In the genomic region with DNA sequence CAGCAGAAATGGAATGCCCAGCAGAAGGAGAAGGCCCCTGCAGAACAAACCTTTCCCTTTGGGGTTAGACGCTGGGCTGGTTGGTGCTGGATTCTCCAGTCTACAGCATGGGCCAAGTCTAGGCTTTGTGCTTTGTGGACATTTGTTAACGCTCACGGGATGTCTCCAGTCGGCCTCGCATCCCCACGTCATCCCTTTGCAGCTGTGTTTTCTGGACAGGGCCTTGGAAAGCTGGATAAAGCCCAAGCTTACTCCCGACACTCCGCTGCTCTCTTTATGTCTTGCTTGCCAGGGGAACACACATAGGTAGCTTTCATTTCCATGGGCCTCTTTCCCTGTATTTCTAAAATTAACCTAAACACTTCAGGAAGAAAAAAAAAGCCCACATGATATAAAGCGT, we compare ENCODE assay signal across 13 mouse cellular contexts. TPM values are rescaled to one million over a fixed set of nuclear protein-coding genes. Genes with fewer than 3 reads are reported as not detected.
DNase-seq lines count a peak whose midpoint lies in the region; ATAC-seq and TF ChIP-seq lines count a peak whose summit lies in the region.
"Had no signal": no experiment of that assay in that cellular context is flagged by ENCODE, and none has a peak within 500 bp of the region (broad histone marks: within the 10 kb centered on the region; RNA-seq: fewer than 3 reads in every experiment).

No protein-coding gene starts in this region.

- no peaks in the 10 kb centered on the region for H3K9me3 ChIP-seq in kidney, embryonic 16.5 days (ENCODE audit: low read length)
- no peaks in the 10 kb centered on the region for H3K9me3 ChIP-seq in lung, postnatal 0 days (ENCODE audit: low read length)
- H3K9me3 ChIP-seq in forebrain, embryonic 12.5 days: no peaks in the 10 kb centered on the region
- H3K9me3 ChIP-seq: embryonic facial prominence, embryonic 13.5 days had no signal

- H3K9ac ChIP-seq in kidney, embryonic 16.5 days (replicated peaks; ENCODE audit: low read length): no peak overlapping the region
- no peak overlapping the region for H3K9ac ChIP-seq in lung, postnatal 0 days (replicated peaks; ENCODE audit: low read depth)
- H3K9ac ChIP-seq in forebrain, embryonic 12.5 days: no peak overlapping the region
- H3K9ac ChIP-seq: embryonic facial prominence, embryonic 13.5 days had no signal

- no peaks in the 10 kb centered on the region for H3K4me1 ChIP-seq in kidney, embryonic 16.5 days (ENCODE audit: insufficient read depth, low read length)
- no peaks in the 10 kb centered on the region for H3K4me1 ChIP-seq in lung, postnatal 0 days (ENCODE audit: insufficient read depth, low read depth, low read length)
- no peaks in the 10 kb centered on the region for H3K4me1 ChIP-seq in forebrain, embryonic 12.5 days
- H3K4me1 ChIP-seq: embryonic facial prominence, embryonic 13.5 days had no signal

- no peak for ATAC-seq in kidney, embryonic 16.5 days (ENCODE audit: low FRiP score, low TSS enrichment)
- ATAC-seq in lung, postnatal 0 days: peak; percentile 71
- ATAC-seq in forebrain, embryonic 12.5 days (ENCODE audit: low FRiP score): no peak
- ATAC-seq: inflammation-experienced regulatory T-cells, adult 6 months had no signal

- WGBS in kidney, embryonic 16.5 days: 76% methylated on average over 9 of the region's 9 CpGs
- WGBS in lung, postnatal 0 days: 64% methylated on average over 9 of the region's 9 CpGs
- WGBS in forebrain, embryonic 12.5 days: 88% methylated on average over 9 of the region's 9 CpGs

- H3K27ac ChIP-seq in kidney, embryonic 16.5 days (ENCODE audit: low read length): no peak overlapping the region
- H3K27ac ChIP-seq in gastrocnemius, adult 2 months: no peak overlapping the region
- H3K27ac ChIP-seq in lung, postnatal 0 days (ENCODE audit: low read length): no peak overlapping the region
- H3K27ac ChIP-seq in forebrain, embryonic 12.5 days: no peak overlapping the region
- H3K27ac ChIP-seq: embryonic facial prominence, embryonic 13.5 days; macrophage had no signal

- no peak overlapping the region for H3K4me2 ChIP-seq in kidney, embryonic 16.5 days (replicated peaks; ENCODE audit: low read depth, low read length)
- no peak overlapping the region for H3K4me2 ChIP-seq in lung, postnatal 0 days (replicated peaks; ENCODE audit: low read depth, low read length)
- H3K4me2 ChIP-seq in forebrain, embryonic 12.5 days: no peak overlapping the region
- H3K4me2 ChIP-seq: embryonic facial prominence, embryonic 13.5 days had no signal

- peak; percentile 57 to 61 for DNase-seq in kidney, postnatal 4 days
- peak; percentile 61 for DNase-seq in gastrocnemius, adult 2 months
- peak; percentile 61 for DNase-seq in heart, adult 8-10 months (ENCODE audit: low spot score)
- peak; percentile 79 for DNase-seq in lung, postnatal 0 days (ENCODE audit: low spot score)
- DNase-seq in right cerebral cortex, postnatal 14 days: no peak
- no peak for DNase-seq in B cell, adult 2 months
- DNase-seq: retina, postnatal 1 day; thymus, postnatal 14 days had no signal

- intact Hi-C loops in gastrocnemius, adult 2 months (cut with DNase I): no loop called here

- H3K27me3 ChIP-seq in kidney, embryonic 16.5 days (ENCODE audit: insufficient read depth, low read length): no peaks in the 10 kb centered on the region
- H3K27me3 ChIP-seq in lung, postnatal 0 days (replicated peaks; ENCODE audit: insufficient read depth, low read length): no peaks in the 10 kb centered on the region
- no peaks in the 10 kb centered on the region for H3K27me3 ChIP-seq in forebrain, embryonic 12.5 days
- H3K27me3 ChIP-seq: embryonic facial prominence, embryonic 13.5 days had no signal

- no peak for TF ChIP-seq EP300 in lung, postnatal 0 days (IDR thresholded peaks at IDR 0.05)

- no peak overlapping the region for H3K4me3 ChIP-seq in kidney, embryonic 16.5 days (ENCODE audit: low read length)
- no peak overlapping the region for H3K4me3 ChIP-seq in gastrocnemius, adult 2 months
- no peak overlapping the region for H3K4me3 ChIP-seq in lung, postnatal 0 days (ENCODE audit: low read depth, low read length)
- no peak overlapping the region for H3K4me3 ChIP-seq in forebrain, embryonic 12.5 days (replicated peaks)
- H3K4me3 ChIP-seq: embryonic facial prominence, embryonic 13.5 days had no signal

- H3K36me3 ChIP-seq in kidney, embryonic 16.5 days (ENCODE audit: insufficient read depth, low read length): no peaks in the 10 kb centered on the region
- H3K36me3 ChIP-seq in lung, postnatal 0 days (ENCODE audit: insufficient read depth, low read length): no peaks in the 10 kb centered on the region
- no peaks in the 10 kb centered on the region for H3K36me3 ChIP-seq in forebrain, embryonic 12.5 days (replicated peaks)
- H3K36me3 ChIP-seq: embryonic facial prominence, embryonic 13.5 days had no signal

- TF ChIP-seq CTCF in gastrocnemius, adult 2 months (IDR thresholded peaks at IDR 0.05): no peak
- TF ChIP-seq CTCF in lung, postnatal 0 days (IDR thresholded peaks at IDR 0.05): no peak

RNA-seq across cellular contexts. Expression of a gene that starts 49.0 kb away (rescaled TPM):
- polyA plus RNA-seq in kidney, embryonic 16.5 days (2015; fragmentation: Nextera tagmentation; extraction: Ambion mirVana): 32.3 and 37.3 TPM in 2 replicates
- total RNA-seq in gastrocnemius, adult 2 months (2021): 10 to 100 TPM in 1 of 2 experiments, 1 to 10 TPM in 1; 9.9 to 10.3 TPM
- 10 to 100 TPM in 2 of 4 experiments, 1 to 10 TPM in 2; 6.5 to 15.6 (median 10.9) TPM for total RNA-seq in heart, adult 8-10 months (2022)
- 24.0 and 24.8 TPM in 2 replicates for polyA plus RNA-seq in lung, postnatal 0 days (2015; fragmentation: Nextera tagmentation; extraction: Ambion mirVana)
- 38.5 and 41.9 TPM in 2 replicates for polyA plus RNA-seq in forebrain, embryonic 12.5 days (2016; fragmentation: Nextera tagmentation; extraction: Ambion mirVana)

Comparison
In these comparisons a context has a peak if more than half of its experiments do, and no peak if none do; other contexts are left out.
1. DNase-seq: peak in kidney, postnatal 4 days (2 of 2), gastrocnemius, adult 2 months (single experiment), heart, adult 8-10 months (single experiment) and lung, postnatal 0 days (single experiment); none in right cerebral cortex, postnatal 14 days (single experiment) and B cell, adult 2 months (0 of 2).